Mouse (Mus musculus) kidney, adult 2 months (tissue): ENCODE data around the gene Fam222b. TPM values are rescaled to one million over a fixed set of nuclear protein-coding genes. Genes with fewer than 3 reads are reported as not detected.

Experiments used
- DNase-seq: peaks from one replicate; pipeline ENCODE4 v3.0.0; 2021
- H3K27ac ChIP-seq: fragments of 200-500 bp; 2 replicates; pipeline ENCODE4 v1.5.1; 2012; ENCODE audit warnings: low read depth, low read length, control low read depth, inconsistent platforms; ENCODE audit not compliant: insufficient read depth
- H3K27me3 ChIP-seq: fragments of 200-500 bp; replicated peaks from 2 replicates; pipeline ENCODE4 v1.6.1; 2012; ENCODE audit warnings: mild to moderate bottlenecking, moderate library complexity, low read length, inconsistent platforms; ENCODE audit not compliant: control insufficient read depth, insufficient read depth
- H3K36me3 ChIP-seq: fragments of 200-500 bp; 2 replicates; pipeline ENCODE4 v1.6.1; 2012; ENCODE audit warnings: mild to moderate bottlenecking, moderate library complexity, low read length, inconsistent platforms; ENCODE audit not compliant: control insufficient read depth, insufficient read depth
- H3K4me1 ChIP-seq: fragments of 200-500 bp; 2 replicates; pipeline ENCODE4 v1.6.1; 2011; ENCODE audit warnings: low read length; ENCODE audit not compliant: control insufficient read depth, insufficient read depth
- H3K4me3 ChIP-seq: fragments of 200-500 bp; 2 replicates; pipeline ENCODE4 v1.5.1; 2011; ENCODE audit warnings: mild to moderate bottlenecking, low read depth, low read length, control low read depth; ENCODE audit not compliant: insufficient read depth
- CTCF ChIP-seq: fragments of 200-500 bp; conservative IDR thresholded peaks from 2 replicates; pipeline ENCODE4 v1.5.1; 2011; ENCODE audit warnings: low read depth, mild to moderate bottlenecking, control low read depth, low read length, moderate library complexity, mixed read lengths; ENCODE audit not compliant: insufficient read depth, insufficient read length
- POLR2A ChIP-seq: fragments of 200-500 bp; IDR thresholded peaks from one replicate; pipeline ENCODE4 v1.6.1; 2011; ENCODE audit warnings: low read depth, low read length, control low read depth
- WGBS: fragments of 180-500 bp; shearing (Covaris S2); methylation state at CpG from one replicate; pipeline ENCODE4 v1.1.7; 2018; 5-methylcytosine and 5-hydroxymethylcytosine counted together
- polyA plus RNA-seq: library from polyadenylated mRNA; depleted of rRNA; stranded (reverse); fragments of >200 nt; gene quantifications from 2 replicates; pipeline ENCODE4 v1.2.3, GENCODE M21; 2012

Gene Fam222b
- polyA plus RNA-seq, 1 experiment: 13.4 TPM

GRCm38 (mm10) chr11:78188331-78189233 lies 94.1 kb downstream of the Fam222b start, which contains the start of gene Rab34:
Rab34 (plus strand) TSS chr11:78188430.
- no peaks in the 10 kb centered on the region for H3K27me3 ChIP-seq
- TF ChIP-seq CTCF (no peak), POLR2A (no peak)
- H3K27ac ChIP-seq: peak within 1 kb of the TSS; percentile 90
- H3K36me3 ChIP-seq: no peaks in the 10 kb centered on the region
- H3K4me3 ChIP-seq: peak within 1 kb of the TSS; percentile 87
- peak; percentile 81 for DNase-seq
- H3K4me1 ChIP-seq: peaks cover 13% of the 10 kb centered on the region
- WGBS: under 1% methylated on average over 78 of the region's 80 CpGs

- no peaks in the 10 kb centered on the region for H3K36me3 ChIP-seq
- peak; percentile 85 for DNase-seq
- H3K4me1 ChIP-seq: peaks cover 13% of the 10 kb centered on the region
- H3K27me3 ChIP-seq: no peaks in the 10 kb centered on the region
- peak overlapping the region; percentile 90 for H3K27ac ChIP-seq
- 1% methylated on average over 42 of the region's 42 CpGs for WGBS
- peak overlapping the region; percentile 87 for H3K4me3 ChIP-seq
- TF ChIP-seq CTCF (no peak), POLR2A (peak; percentile 8)
Measured at GRCm38 (mm10) chr11:78189234-78190040, 95.0 kb downstream of the Fam222b start.

- TF ChIP-seq POLR2A: no peak
- no peak for TF ChIP-seq CTCF
- peak; percentile 92 for DNase-seq
- H3K27ac ChIP-seq: peak overlapping the region; percentile 90
- H3K36me3 ChIP-seq: no peaks in the 10 kb centered on the region
- peaks cover 16% of the 10 kb centered on the region for H3K4me1 ChIP-seq
- H3K27me3 ChIP-seq: no peaks in the 10 kb centered on the region
- 32% methylated on average over 6 of the region's 6 CpGs for WGBS
- peak overlapping the region; percentile 87 for H3K4me3 ChIP-seq
Measured at GRCm38 (mm10) chr11:78190041-78190440, 95.6 kb downstream of the Fam222b start.

GRCm38 (mm10) chr11:78193113-78193512 lies 98.7 kb downstream of the Fam222b start, which contains the start of gene Proca1:
Proca1 (plus strand) TSS chr11:78193392.
- no peak within 1 kb of the TSS for H3K4me3 ChIP-seq
- 50% methylated on average over 1 of the region's 1 CpGs for WGBS
- H3K27me3 ChIP-seq: no peaks in the 10 kb centered on the region
- no peak for DNase-seq
- no peak within 1 kb of the TSS for H3K27ac ChIP-seq
- H3K4me1 ChIP-seq: peaks cover 16% of the 10 kb centered on the region
- H3K36me3 ChIP-seq: no peaks in the 10 kb centered on the region
- TF ChIP-seq POLR2A: no peak
- no peak for TF ChIP-seq CTCF

GRCm38 (mm10) chr11:78194411-78195100 lies 100.1 kb downstream of the Fam222b start:
- H3K4me1 ChIP-seq: peaks cover 14% of the 10 kb centered on the region
- TF ChIP-seq CTCF (no peak), POLR2A (peak; percentile 36)
- H3K36me3 ChIP-seq: no peaks in the 10 kb centered on the region
- peak overlapping the region; percentile 72 for H3K4me3 ChIP-seq
- 3% methylated on average over 30 of the region's 30 CpGs for WGBS
- peak overlapping the region; percentile 54; the same call in 1 of the 2 replicates for H3K27ac ChIP-seq
- H3K27me3 ChIP-seq: no peaks in the 10 kb centered on the region
- peak; percentile 88 for DNase-seq

GRCm38 (mm10) chr11:78195101-78195863 lies 100.8 kb downstream of the Fam222b start:
- Histone ChIP-seq H3K27me3 (no peaks in the 10 kb centered on the region), H3K4me1 (peaks cover 9% of the 10 kb centered on the region), H3K27ac (no peak overlapping the region; the same call in 1 of the 2 replicates), H3K4me3 (peak overlapping the region; percentile 72; the same call in 1 of the 2 replicates), H3K36me3 (no peaks in the 10 kb centered on the region)
- TF ChIP-seq CTCF (no peak), POLR2A (no peak)
- DNase-seq: no peak
- 64% methylated on average over 23 of the region's 23 CpGs for WGBS
